Mouse (Mus musculus) G1E-ER4 (cell line): Measurements from ENCODE around the gene Ccdc86. TPM values are rescaled to one million over a fixed set of nuclear protein-coding genes. Genes with fewer than 3 reads are reported as not detected.

Experiments used
- GATA1 ChIP-seq: IDR thresholded peaks from one replicate; pipeline ENCODE4 v1.8.0; 2012; ENCODE audit warnings: low read length, inconsistent platforms
- polyA plus RNA-seq: library from polyadenylated mRNA; stranded (reverse); fragments of >175 nt; gene quantifications from 2 replicates; pipeline ENCODE4 v1.2.3, GENCODE M21; 2012

The Ccdc86 gene
- polyA plus RNA-seq: 66.2 and 72.8 TPM in 2 replicates

DNA sequence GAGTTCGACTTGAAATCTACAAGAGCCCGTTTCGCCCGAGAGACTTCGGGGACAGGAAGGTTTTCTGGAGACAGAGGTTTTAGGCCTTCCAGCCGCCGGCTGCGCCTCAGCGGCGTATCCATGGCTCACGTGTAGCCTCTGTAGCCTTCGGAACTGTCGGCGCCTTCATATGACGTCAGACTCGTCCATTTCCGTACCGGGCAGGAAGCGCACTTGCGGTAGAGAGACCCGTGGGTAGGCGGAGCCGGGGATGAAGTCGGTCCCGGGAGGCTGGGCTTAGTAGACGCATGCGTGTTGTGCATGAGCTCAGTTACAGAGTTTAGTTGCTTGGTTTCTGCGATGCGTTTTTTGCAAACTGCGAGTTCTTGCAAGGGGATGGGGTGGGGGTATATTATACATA lies at the start of gene Ccdc86:
TSS of gene Ccdc86 (minus strand) at position 155 of the 400 bp plus-strand sequence.
- TF ChIP-seq GATA1: no peak

DNA sequence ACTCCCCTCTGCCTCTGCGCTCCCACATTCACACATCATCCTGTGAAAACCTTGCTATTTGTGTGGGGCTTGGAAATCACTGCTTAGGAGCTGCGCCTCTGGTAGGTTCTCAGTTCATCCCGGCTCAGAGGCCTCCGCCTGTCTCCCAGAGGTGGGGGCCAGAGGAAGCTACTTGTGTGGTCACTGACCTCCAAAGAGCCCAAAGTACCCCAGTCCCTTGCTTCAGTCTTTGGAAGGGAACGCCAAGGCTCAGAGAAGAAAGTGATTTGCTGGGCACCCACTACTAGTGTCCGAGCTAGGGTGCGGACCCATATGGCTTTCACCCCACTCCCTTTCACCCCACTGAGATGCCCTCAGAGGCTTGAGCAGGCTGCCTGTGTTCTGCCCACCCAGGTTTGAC lies 44.1 kb upstream of the Ccdc86 start, which contains the start of gene Ms4a15:
TSS of gene Ms4a15 (minus strand) at position 101 of the 400 bp plus-strand sequence.
- no peak for TF ChIP-seq GATA1

DNA sequence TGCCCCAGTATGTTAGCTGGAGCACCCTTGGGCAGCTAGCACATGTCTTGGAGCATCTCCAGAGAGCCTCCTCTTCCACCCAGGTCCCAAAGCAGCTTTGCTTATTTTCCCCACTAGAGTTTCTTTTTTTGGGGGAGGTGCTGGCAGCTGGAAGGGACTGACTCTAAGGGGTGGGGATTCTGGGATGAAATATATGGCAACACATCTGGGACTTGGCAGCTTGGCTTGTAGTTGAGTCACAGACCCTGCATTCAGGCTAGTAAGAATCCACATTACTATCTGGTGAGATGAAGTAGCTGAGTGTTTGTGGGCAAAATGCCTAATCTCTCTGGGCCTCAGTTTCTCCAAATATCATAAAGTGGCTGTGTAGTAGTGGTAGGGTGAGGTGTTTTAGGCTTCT lies 42.8 kb upstream of the Ccdc86 start:
- TF ChIP-seq GATA1: no peak

DNA sequence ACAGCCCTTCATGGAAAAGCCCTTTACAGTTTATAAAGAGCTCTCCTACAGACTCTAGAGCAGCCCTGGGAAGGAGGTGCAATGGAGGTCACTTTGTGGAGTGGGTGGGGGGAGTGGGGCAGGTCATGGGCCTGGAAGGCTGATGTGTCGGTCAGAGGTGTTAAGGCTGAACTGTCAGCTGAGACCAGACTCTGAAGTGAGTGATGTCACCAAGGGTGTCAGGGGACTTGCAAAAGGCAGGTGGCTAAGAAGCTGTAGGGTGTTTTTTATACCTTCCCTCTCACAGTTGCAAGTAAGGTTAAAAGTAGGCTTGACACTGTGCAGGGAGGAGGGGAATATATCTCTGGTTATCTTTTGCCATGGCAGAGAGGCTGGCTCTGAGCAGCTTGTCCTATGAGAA lies 41.7 kb upstream of the Ccdc86 start:
- TF ChIP-seq GATA1: no peak

DNA sequence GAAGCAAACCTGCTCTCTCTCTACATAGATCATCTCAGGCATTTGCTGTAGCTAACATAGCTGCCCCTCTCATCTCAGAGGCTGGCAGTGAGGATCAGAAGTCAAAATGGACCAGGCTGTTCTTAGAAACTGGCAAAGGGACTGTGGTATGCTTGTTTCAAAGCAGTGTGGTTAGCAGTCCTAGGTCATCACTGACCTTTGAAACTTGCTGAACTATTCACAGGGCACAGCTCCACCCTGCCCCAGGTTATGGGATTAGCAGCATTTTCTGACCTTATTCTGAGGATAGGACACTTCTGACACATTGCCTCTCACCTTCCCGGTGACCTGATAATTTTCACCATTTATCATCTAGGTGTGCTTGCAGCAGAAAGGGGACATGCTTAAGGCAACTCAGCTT lies 39.5 kb upstream of the Ccdc86 start:
- no peak for TF ChIP-seq GATA1

DNA sequence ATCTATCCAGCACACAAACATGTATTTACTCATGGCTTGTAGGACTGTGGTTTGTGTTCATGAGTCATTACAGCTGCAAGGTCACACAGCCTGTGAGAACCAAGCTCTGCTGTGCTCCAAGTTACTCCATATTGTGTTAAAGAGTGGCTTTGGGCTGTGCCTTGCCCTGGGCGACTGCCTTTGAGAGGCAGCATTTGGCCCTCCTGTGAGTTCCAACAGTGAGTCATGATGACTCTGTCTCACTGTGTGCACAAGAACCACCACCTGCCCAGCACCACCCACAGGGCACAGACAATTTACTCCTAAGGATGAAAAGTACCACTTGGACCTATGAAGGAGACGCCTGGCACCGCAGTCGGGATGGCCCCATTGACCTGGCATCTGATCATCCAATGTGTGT lies 36.8 kb upstream of the Ccdc86 start:
- no peak for TF ChIP-seq GATA1

DNA sequence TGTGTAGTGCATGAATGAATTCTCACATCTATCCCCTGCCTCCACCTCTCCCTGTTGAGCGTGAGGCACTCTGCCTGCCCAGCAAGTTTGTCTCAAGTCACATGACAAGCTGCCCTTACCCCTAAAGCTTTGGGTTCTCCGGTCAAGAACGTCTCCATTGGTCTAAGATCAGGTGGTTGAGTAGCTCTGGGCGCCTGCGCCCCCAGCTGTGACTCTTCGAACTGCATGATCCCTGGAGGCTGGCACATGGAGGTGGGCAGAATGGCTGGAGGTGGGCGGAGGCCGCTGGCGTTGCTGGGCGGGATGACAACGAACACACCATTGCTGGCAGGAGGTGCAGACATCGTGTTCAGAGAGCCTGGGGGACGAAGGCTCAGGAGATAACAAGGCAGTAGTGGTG lies 35.5 kb upstream of the Ccdc86 start:
- no peak for TF ChIP-seq GATA1

DNA sequence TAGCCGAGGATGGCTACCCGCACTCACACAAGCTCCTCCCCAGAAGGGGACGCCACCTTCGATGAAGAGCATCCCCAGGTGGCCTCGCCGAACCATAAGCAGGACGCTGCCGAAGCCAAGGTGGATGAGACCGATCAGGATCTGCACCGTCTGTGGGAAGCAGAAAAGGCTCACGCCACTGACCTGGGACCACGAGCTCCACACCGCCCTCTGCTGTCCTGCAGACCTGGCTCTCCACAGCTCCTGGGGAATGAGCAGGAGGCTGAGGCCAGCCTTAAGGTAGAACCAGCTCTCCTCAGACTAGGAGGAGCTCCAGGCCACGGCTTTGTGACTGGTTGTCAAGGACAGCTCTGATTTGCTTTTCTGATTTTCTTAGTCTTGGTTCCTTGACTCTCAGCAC lies 34.1 kb upstream of the Ccdc86 start:
- no peak for TF ChIP-seq GATA1

DNA sequence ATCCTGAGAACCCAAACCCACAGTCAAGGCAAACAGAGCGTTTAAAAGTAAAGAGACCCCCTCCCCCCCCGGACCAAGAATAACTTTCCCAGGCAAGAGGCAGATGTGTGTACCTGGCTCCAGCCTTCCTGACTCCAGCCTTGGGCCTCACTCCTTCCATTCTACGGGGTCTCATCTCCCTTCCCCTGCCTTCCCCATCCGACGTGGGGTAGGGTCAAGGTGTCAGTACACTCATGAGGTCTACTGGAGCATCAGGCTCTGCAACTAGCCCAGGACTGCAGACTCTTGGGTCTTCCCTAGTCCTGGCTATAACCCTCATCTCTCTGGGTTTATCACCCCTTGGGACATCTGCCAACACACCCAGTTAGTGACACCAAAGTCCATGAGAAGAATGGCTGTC lies 31.1 kb upstream of the Ccdc86 start:
- TF ChIP-seq GATA1: no peak

DNA sequence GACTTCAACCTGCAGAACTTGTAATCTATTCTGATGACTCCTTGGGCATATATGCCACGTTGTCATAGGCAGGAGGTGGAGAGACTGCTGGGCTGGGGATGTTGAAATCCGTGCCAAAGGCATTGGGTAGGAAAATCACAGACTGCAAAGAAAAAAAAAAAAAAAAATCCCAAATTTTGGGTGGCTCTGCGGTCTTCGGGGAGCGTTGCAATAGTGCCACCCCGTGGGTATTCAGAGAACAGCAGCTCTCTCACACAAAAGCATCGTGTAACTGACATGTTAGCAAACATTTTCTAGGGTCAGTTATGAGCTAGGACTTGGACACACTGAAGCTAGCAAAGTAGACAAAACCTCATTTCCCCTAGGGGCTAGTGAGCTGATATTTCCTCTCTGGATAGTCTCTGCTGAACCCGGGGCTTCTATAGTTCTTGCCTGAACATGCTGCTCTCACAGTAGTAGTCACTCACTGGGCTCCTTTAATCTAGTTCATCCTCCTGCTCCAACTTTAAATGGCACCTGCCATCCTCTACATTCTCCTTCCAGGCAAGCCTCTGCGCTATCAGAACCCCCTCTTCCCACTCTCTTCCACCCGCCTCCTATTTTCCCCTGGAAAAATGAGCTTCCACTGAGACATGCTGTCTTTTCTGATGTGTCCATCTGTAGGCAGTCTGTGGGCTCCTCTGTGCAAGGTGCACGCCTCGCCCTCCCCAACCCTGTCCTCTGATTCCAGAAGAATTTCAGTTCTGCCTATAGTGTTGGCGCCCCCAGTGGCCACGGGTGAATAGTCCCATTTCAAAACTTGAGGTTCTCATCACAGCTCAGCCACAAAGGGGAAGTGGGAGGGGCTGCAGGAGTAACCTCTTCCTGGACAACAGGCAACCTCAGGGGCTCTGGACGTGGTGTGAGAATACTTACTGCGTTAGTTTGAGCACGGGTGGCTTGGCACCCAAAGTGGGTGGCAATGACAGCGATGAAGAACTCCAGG lies 30.4 kb upstream of the Ccdc86 start:
- TF ChIP-seq GATA1: no peak

DNA sequence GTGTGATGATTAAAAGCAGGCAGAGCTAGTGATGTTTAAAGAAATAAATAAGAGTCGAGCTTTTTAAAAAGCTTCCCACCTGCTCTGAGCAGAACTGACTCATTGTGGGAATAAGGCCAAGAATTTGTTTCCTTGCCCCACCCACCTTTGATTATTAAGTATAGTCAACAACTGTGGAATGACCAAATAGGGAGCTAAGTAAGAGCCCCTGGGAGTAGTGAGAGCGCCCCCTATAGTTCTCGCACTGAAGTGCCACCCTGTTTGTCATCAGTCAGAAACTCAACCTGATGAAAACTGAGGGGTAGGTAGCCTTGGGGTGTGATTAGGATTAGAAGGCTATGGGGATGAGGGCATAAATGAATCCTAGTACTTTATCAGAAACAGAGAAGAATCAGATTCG lies 27.3 kb upstream of the Ccdc86 start:
- no peak for TF ChIP-seq GATA1

DNA sequence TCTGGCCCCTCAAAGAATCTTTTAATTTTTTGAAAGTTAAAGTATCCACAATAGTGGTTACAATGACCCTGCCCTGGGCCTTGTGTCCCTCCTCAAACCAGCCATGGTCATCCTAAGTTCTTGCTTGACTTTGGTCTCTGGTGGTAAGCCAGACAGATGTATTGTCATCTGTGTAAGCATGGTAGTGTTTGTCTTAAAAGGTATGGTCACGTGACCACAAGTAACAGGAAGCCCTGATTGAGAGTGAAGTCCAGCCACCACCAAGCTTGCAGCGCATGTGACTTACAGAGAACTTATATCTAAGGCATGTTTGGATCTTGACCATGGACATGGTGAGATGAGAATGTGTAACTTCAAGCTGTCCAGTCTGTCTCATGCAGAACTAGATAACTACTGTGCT lies 26.1 kb upstream of the Ccdc86 start:
- no peak for TF ChIP-seq GATA1

DNA sequence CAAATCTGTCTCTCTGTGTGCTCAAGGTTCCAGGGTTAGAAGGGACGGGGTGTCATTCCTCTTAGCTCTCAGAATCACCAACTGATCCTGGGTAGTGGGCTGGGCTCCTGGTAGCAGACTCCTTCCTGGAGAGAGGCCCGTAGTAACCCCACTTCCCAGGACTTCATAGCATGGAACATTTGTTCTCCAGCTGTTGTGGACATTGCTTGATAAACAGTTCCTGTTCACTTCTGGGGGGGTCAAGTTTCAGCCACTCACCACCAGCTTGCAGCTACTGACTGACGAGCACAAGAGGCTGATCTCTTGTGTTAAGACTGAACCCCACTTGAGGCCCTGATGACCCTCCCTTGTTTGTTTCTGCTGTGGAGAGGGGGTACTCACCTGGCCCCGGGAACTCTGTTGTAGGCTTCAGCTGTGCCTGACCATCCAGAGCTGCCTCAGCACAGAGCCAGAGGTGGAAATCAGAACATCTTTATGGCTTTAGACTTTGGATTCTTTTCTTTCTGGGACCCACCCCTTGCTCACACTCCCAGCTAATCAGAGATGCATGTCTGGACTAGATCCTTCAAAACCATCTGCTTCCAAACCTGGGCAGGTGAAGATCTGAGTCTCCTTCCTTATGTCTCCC lies 25.3 kb upstream of the Ccdc86 start, which contains the start of gene Ms4a10:
TSS of gene Ms4a10 (minus strand) at position 433 of the 628 bp plus-strand sequence.
- no peak for TF ChIP-seq GATA1

DNA sequence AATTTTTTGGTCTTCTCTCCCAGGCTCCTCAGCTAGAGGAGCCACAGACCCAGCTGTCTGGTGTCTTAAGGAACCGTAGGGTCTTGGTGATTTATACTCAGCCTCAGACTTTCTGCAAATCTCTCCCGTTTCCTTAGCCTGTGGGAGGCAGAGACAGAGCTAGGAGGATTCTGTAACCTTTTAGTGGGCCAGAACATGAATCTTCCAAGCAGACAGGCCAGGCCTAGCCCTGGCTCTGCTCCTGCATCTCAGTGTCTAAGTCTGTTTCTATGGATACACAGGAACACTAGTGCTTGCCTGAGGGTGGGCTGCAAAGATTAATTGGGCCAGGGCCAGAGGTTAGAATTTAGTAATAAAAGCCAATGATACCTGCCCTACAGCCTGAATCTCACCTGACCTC lies 24.1 kb upstream of the Ccdc86 start:
- no peak for TF ChIP-seq GATA1

DNA sequence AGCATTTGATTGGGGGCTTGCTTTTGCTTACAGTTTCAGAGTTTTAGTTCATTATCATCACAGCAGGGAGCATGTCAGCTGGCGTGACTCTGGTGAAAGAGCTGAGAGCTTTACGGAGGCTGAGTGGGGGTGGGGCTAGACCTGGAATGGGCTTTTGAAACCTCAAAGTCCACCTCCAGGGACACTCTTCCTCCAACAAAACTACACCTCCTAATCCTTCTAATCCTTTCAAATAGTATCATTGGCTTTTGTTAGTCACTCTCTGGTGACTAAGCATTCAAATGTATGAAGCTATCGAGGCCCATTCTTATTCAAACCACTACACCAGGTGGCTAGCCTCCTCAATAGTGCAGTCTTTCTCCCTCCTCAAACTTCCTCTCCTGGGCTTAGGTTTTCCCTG lies 23.6 kb upstream of the Ccdc86 start:
- TF ChIP-seq GATA1: no peak

DNA sequence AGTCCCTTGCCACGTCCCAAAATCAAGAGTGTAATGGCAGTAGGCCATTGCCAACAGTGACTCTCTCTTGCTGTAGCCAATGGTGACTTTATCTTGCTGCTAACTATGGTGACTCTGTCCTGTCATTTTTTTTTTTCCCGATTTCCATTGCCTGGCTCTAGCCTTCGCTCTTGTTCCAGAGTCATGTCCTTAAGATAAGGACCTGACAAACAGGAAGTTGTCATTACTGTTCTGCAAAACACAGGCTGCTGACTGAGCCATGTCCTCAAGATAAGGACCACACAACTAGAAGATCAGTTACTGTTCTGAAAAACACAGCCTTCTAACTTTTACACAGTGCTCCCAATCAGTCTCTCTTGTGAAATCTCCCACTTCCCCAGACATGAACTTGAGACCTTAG lies 21.4 kb upstream of the Ccdc86 start:
- TF ChIP-seq GATA1: no peak

DNA sequence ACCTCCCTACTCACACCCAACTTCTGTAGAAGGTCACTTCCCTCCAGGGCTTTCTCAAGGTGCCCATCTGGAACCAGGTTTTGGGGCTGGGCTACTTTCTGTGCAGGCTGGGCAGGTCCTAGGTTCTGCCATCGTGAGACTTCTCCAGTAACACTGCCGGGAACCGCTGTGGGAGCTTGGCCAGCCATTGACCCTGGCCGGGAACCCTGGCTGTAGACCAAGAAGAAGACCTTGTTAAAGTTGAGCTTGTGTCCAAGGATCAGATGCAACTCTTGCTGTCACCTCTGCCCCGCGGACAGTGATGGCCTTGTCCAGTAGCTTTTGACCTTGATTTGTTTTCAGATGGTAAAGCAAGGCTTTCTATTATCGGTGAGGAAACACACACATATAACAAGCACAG lies 19.5 kb upstream of the Ccdc86 start:
- TF ChIP-seq GATA1: no peak
